Mouse (Mus musculus) layer of hippocampus, adult 2 months (tissue): ENCODE measurements around the gene Lhx3. TPM values are rescaled to one million over a fixed set of nuclear protein-coding genes. Genes with fewer than 3 reads are reported as not detected.

Experiments used
- DNase-seq, 2 experiments: peaks; one replicate each; pipeline ENCODE4 v3.0.0; 2022; ENCODE audit warnings: low spot score in 2 of 2
- H3K27ac ChIP-seq: fragments of 200-600 bp; 2 replicates; pipeline ENCODE4 v1.8.1; 2022
- H3K4me3 ChIP-seq: fragments of 200-600 bp; 2 replicates; pipeline ENCODE4 v1.8.1; 2022; ENCODE audit warnings: mild to moderate bottlenecking
- CTCF ChIP-seq: fragments of 200-600 bp; conservative IDR thresholded peaks from 2 replicates; pipeline ENCODE4 v1.8.1; 2022; ENCODE audit warnings: antibody characterized with exemption, mild to moderate bottlenecking, moderate library complexity
- total RNA-seq, 2 experiments: library from RNA; stranded (reverse); gene quantifications; 2 replicates each; pipeline ENCODE4 v1.2.3; 2021

Lhx3 gene
- total RNA-seq, 2 experiments from 2014 or later: not detected

DNA sequence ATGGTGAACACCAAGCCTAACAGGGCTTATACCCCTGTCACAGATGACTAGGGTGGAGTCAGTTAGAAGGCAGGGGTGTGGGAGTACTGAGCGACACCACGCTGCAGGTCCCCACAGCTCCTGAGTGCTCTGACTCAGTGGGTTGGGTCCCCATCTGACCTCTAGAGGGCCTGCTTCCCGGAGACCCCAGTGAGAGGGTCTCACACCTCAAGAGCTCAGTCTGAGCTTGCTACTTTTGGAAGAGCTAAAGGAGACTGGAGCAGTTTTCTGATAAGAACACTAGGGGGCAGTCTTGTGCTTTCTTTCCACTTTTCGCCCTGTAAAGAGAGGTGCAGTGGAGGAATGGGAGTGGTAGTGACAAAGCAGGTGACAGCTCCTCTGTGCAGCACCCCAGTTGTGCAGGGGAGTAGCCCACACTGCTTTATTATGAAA is 54.2 kb downstream of the Lhx3 start:
- peak; percentile 95 for TF ChIP-seq CTCF
- H3K27ac ChIP-seq: no peak overlapping the region
- no peak overlapping the region for H3K4me3 ChIP-seq
- DNase-seq: peak; percentile 55 to 61

GRCm38 (mm10) chr2:26153295-26153694 is 54.8 kb downstream of the Lhx3 start:
- peak; percentile 68 for TF ChIP-seq CTCF
- H3K27ac ChIP-seq: no peak overlapping the region
- no peak overlapping the region for H3K4me3 ChIP-seq
- DNase-seq: no peak

Other genes starting within 250 kb of the Lhx3 start
- gene Camsap1, start 225.0 kb downstream of the Lhx3 start, total RNA-seq: 100 to 1,000 TPM; 142 to 148 TPM
- 10 to 100 TPM; 52.1 to 53.0 TPM for gene Ubac1, start 186.5 kb downstream of the Lhx3 start, total RNA-seq
- gene Nacc2, start 85.1 kb downstream of the Lhx3 start, total RNA-seq: 10 to 100 TPM; 59.8 to 61.4 TPM
- 10 to 100 TPM; 25.3 to 25.7 TPM for gene Qsox2, start 29.2 kb upstream of the Lhx3 start, total RNA-seq
- gene Ccdc187, start 86.3 kb upstream of the Lhx3 start, total RNA-seq: under 1 TPM; 0.59 to 0.76 TPM
- gene Gpsm1, start 107.2 kb upstream of the Lhx3 start, total RNA-seq: 10 to 100 TPM; 36.6 to 40.7 TPM
- gene Dnlz, start 143.8 kb upstream of the Lhx3 start, total RNA-seq: 10 to 100 TPM; 26.5 to 27.2 TPM
- 1 to 10 TPM; 1.5 to 2.1 TPM for gene Card9, start 152.6 kb upstream of the Lhx3 start, total RNA-seq
- gene Snapc4, start 172.4 kb upstream of the Lhx3 start, total RNA-seq: 10 to 100 TPM; 72.5 to 88.9 TPM
- 100 to 1,000 TPM; 159 to 168 TPM for gene Entr1, start 181.0 kb upstream of the Lhx3 start, total RNA-seq
- gene Pmpca, start 181.1 kb upstream of the Lhx3 start, total RNA-seq: 100 to 1,000 TPM in 1 of 2 experiments, 10 to 100 TPM in 1; 89.2 to 100 TPM
- 10 to 100 TPM; 22.2 to 25.1 TPM for gene Inpp5e, start 200.9 kb upstream of the Lhx3 start, total RNA-seq
- gene Sec16a, start 236.9 kb upstream of the Lhx3 start, total RNA-seq: 10 to 100 TPM; 49.3 to 51.3 TPM